Mouse (Mus musculus) gastrocnemius, postnatal 4 days (tissue): ENCODE measurements at regions not wholly inside any gene's neighbourhood (a gene's known extent, or its start where the extent isn't known, plus 50 kb on each side); places are given as distances from the start of the nearest gene placed in this dataset.

Experiments
- DNase-seq, 2 experiments: peaks; one replicate each; pipeline ENCODE4 v3.0.0; 2021 to 2022; ENCODE audit warnings: low spot score in 2 of 2, mixed read lengths in 2 of 2

DNA sequence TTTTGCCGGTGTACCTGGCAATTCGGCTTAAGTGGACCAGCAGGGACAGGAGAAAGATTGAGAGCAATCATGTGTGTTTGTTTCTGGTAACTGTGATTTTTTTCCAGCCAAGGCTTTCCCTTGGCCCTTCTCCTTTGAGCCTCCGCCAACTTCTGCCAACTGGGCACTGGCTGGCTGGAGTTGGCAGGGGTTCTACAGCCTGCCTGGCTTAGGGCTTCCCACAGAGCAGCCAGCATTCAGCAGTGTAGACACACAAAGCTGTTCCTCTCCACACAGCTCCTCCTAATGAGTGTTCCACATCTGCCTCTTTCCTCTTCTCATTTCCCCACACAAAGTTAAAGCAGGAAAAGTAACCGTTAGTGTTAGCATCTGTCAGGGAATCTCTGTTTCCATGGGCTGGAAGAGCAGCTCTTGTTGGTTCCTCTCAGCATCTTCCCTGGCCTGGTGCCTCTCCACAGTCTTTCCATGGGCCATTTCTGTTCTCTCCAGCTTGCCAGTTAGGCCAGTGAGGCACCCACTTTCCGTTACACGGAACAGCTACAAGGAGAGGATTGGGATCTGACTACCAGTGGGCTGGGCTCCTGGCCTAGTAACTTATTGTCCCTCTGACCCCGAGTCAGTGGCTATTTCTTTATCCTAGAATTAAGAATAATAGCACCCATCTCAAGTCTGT lies 68.0 kb upstream of the Rbm24 start:
- DNase-seq: peak in 1 of 2 experiments; percentile 56

DNA sequence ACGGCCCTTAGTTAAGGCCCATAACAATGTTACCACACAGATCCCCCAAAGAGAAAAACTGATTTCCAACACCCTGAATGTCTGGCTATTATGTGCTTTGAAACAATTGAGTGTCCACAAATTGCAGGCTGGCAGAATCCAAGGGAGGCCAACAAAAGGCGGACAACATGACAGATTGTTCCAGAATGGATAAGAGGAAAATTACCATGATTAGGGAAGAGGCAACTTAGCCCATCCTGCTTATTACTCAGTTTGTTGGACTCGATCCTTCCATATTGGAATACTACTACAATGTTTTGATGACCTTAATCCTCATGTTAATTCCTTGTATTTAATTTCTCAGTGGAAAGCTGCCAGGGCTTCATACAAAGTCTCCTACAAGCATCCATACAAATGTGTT lies 62.9 kb upstream of the Rbm24 start:
- DNase-seq: no peak

DNA sequence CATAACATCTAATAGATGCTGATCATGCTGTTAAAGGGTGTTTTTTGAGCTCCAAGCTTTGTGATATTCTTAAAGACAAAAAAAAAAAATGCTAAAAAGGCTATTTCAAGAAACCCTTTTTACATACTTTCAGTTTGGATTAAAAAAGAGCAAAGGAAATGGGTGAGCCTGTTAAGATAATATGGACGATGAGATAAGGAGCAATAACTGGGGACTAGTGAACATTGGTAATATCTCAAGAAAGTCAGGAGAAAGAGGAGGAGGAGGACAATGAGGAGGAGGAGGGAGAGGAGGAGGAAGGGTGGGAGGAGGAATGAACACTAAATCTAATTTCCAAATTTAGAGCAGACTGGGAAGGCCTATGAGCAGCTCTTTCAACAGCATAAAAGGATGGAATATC lies 62.3 kb upstream of the Rbm24 start:
- no peak for DNase-seq

DNA sequence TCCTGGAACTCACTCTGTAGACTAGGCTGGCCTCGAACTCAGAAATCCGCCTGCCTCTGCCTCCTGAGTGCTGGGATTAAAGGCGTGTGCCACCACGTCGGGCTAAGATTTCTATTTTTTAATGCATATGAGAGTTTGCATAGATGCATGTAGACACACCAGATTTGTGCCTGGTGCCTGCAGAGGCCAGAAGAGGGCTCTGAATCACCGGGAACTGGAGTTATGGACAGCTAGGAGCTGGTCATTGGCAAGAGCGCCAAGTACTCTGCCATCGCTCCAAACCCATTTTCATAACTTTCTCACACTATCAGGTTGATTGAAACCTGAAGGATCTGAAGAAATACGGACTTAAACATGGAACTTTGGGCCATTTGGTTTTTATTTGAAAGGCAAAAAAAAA lies 61.2 kb upstream of the Rbm24 start:
- no peak for DNase-seq

DNA sequence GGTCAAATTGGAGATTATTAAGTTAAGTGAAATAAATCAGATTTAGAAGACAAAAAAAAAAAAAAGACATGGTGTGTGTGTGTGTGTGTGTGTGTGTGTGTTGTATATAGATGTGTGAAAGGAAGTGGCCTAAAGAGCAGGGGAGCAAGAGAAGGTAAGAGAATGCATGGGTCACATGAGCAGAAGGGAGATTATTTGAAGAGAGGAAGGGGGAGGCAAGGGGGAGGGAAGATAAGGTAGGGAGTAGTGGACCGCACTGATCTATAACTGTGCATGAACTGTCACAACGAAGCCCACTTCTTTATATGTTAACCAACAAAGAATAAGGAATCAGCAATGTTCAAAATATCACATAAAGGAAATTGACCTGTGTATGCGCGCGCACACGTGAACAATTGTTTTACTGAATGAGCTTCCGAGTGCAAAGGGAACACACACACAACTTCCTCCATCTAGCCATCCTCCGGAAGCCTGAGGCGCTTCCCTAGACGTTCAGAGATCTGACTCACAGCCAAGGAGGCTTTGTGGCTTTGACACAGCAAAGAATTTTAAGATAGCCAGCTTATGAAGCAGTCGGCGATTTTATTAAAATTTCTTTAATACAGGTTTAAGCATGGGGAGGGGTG lies 57.6 kb upstream of the Rbm24 start:
- no peak for DNase-seq

DNA sequence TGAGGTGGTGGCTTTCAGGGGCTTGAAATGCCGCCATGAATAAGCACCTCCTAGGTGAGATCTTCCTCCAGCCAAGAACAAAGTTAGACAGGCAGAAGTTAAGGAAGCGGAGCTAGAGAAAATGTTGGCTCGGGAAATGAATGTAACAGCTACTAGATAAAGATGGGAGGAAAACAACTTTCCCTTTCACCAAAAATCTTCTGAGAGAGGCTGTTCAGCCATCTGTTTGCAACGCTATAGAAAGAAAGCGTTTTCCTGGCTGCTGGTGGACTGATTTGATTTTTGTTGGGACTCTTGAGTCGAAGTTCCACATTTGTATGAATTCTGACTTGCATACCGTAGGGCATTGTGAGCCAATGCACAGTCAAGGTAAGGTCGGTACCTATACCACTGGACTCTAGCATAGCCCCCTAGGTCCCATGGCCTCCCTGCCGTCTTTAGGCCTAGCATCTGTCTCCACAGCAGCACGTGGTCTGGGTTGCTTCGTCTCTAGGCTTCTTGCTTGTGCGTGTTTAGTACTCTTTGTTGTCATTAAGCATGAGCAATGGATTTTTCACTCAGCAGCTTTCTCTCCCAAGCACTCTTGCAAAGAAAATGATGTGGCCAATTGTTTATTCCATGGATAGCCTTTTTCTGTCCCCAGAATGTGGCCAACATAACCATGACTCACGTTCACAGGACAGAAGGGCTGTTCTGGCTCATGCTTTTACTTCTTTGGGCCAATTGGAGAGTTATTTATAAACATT lies 54.6 kb upstream of the Rbm24 start:
- DNase-seq: no peak

DNA sequence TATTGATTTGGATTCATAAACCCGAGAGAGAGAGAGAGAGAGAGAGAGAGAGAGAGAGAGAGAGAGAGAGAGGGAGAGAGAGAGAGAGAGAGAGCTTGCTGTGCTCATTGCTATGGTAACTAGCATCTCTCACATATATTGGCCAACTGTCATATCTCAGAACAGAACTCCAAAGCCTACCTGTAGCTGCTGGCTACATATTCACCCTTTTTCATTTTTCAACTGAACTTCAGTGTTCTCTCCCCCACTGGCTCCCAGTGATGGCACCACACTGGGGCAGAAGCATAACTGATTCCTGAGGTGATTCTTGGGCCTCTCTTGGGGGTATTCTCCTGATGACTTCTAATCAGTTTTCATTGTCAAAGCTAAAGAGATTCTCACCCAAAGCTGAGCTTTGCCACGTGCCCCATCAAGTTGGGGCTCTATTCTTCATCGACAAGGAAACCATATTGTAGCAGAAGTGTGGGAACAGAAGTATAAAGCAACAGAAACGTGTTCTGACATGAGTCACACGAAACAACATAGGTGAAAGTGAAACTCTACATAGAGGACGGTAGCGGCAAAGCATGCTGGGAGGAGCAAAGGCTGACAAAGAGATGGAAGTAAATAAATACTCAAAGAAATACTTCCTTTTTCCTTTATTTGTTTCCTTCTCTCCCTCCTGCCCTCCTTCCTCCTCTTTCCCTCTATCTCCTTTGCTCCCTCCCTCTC lies 53.9 kb upstream of the Rbm24 start:
- DNase-seq: no peak

DNA sequence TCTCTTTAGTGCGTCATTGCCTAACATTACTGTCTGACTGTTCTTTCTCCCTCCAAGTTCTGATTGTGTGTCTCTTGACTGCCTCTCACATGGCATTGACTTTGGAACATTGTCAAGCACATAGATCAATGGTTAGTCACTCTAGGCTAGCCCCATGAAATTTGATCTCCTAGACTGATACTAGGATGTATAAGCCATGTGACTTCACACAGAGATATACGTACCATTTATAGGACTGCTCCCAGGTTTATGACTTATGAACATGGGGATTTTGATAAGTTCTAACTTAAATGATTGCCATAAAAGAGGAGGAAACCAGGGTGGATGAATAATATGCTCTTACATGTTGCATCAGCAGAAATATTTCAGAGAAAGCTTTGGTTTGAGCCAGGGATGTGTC lies 52.9 kb upstream of the Rbm24 start:
- no peak for DNase-seq
